Mouse (Mus musculus): ENCODE data around the gene BC052040. TPM values are rescaled to one million over a fixed set of nuclear protein-coding genes. Genes with fewer than 3 reads are reported as not detected.

Gene BC052040
- polyA plus RNA-seq, 1 experiment from 2014 or later: 22.3 TPM

DNA sequence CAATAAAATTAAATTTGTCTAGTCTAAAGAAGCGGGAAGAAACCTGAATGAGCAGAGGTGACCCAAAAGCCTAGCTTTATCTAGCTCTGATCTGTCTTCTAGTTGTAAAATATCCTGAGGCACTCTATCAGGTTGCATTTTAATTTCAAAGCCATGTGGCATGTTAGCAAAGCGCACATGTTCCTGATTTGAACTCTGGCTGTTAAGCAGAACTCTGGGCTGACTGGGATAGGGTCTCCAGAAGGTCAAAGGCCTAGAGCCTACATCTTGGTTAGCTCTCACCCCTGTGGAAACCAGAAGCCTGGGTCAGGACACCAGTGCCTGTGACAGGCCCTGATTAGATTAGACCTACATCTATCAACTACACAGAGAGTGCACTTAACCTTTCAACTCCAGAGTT is 156.4 kb downstream of the BC052040 start:
- no peaks in the 10 kb centered on the region for H3K9me3 ChIP-seq (ENCODE audit: control insufficient read depth, low read length)
- no peak for DNase-seq (ENCODE audit: low spot score)
- no peak overlapping the region for H3K9ac ChIP-seq (ENCODE audit: low read length)
- no peak overlapping the region for H3K27ac ChIP-seq (ENCODE audit: low read depth, low read length)
- no peaks in the 10 kb centered on the region for H3K27me3 ChIP-seq (ENCODE audit: control insufficient read depth, insufficient read depth, low read length)
- no peak overlapping the region for H3K4me2 ChIP-seq (ENCODE audit: low read depth, low read length, severe bottlenecking)
- no peaks in the 10 kb centered on the region for H3K4me1 ChIP-seq (replicated peaks; ENCODE audit: control insufficient read depth, insufficient read depth, low read length)
- WGBS: 83% methylated on average over 2 of the region's 2 CpGs
- no peaks in the 10 kb centered on the region for H3K36me3 ChIP-seq (ENCODE audit: control insufficient read depth, insufficient read depth, low read length)
- ATAC-seq (replicated peaks; ENCODE audit: low FRiP score): no peak
- H3K4me3 ChIP-seq (ENCODE audit: low read depth, low read length): no peak overlapping the region

DNA sequence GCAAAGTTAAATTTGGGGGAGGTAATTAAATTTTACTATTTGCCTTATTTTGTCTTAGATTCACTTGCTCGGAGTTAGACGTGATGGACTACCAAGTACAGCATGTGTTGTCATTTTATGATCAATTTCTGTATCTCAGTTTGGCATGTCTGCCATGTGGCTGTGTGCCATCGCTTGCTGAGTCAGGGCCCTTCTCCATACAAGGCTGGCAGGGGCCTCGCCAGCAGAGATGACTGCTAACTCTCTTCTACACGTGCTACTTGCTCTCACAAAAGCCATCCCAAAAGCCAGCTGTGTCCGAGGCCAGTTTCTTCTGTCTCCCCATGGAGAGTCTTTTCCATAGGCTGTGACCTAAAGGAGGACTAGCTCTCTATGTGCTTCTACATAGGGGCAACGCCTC is 160.5 kb downstream of the BC052040 start:
- Histone ChIP-seq H3K27me3 (ENCODE audit: control insufficient read depth, insufficient read depth, low read length) (no peaks in the 10 kb centered on the region), H3K9me3 (ENCODE audit: control insufficient read depth, low read length) (no peaks in the 10 kb centered on the region), H3K27ac (ENCODE audit: low read depth, low read length) (no peak overlapping the region), H3K9ac (ENCODE audit: low read length) (no peak overlapping the region), H3K4me1 (replicated peaks; ENCODE audit: control insufficient read depth, insufficient read depth, low read length) (no peaks in the 10 kb centered on the region), H3K36me3 (ENCODE audit: control insufficient read depth, insufficient read depth, low read length) (no peaks in the 10 kb centered on the region), H3K4me2 (ENCODE audit: low read depth, low read length, severe bottlenecking) (no peak overlapping the region), H3K4me3 (ENCODE audit: low read depth, low read length) (no peak overlapping the region)
- DNase-seq (ENCODE audit: low spot score) (no peak), ATAC-seq (replicated peaks; ENCODE audit: low FRiP score) (no peak)
- 87% methylated on average over 7 of the region's 7 CpGs for WGBS

DNA sequence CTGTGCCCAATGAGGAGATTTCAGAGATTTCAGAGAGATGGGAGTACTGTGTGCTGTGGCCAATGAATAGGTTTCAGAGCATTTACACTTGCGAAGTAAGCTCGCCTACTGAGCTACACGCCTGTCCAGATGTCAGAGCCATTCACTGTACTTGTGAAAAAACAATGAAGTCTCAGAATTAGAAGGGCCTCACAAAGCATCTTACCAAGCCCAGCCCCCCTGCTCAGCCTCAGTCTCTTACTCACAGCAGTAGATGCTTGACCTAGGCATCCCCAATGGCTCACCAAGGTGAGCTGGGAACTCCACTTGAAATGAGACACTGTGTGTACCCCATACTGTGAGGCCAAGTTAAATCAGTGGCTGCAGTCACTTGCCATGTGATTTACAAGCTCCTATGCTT is 166.1 kb downstream of the BC052040 start:
- no peak overlapping the region for H3K27ac ChIP-seq (ENCODE audit: low read depth, low read length)
- ATAC-seq (replicated peaks; ENCODE audit: low FRiP score) (0 out of 2 replicates have a peak, but pooled peaks have one; percentile 33), DNase-seq (ENCODE audit: low spot score) (no peak)
- no peak overlapping the region for H3K4me2 ChIP-seq (ENCODE audit: low read depth, low read length, severe bottlenecking)
- no peaks in the 10 kb centered on the region for H3K9me3 ChIP-seq (ENCODE audit: control insufficient read depth, low read length)
- 75% methylated on average over 3 of the region's 3 CpGs for whole genome bisulfite sequencing
- H3K9ac ChIP-seq (ENCODE audit: low read length): no peak overlapping the region
- H3K4me3 ChIP-seq (ENCODE audit: low read depth, low read length): no peak overlapping the region
- no peaks in the 10 kb centered on the region for H3K36me3 ChIP-seq (ENCODE audit: control insufficient read depth, insufficient read depth, low read length)
- H3K27me3 ChIP-seq (ENCODE audit: control insufficient read depth, insufficient read depth, low read length): no peaks in the 10 kb centered on the region
- H3K4me1 ChIP-seq (replicated peaks; ENCODE audit: control insufficient read depth, insufficient read depth, low read length): no peaks in the 10 kb centered on the region

DNA sequence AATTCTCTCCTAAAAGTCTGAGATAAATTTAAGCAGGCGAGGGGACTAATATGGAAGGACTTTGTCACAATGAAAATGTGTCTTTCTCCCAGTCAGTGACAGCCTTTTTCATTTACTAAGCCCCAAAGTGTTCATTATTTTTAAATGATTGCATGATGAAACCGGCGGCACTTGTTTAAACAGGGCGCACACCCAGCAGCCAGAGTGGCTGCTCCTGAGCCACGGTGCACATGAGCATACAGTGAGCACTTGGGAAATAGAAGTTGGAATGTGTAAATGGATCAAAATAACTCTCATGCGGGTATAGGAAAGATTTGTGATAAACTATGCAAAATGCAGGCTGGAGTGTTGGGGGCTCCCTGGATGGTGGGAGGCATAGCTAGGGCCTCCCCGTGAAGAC is 169.7 kb downstream of the BC052040 start:
- Histone ChIP-seq H3K4me3 (ENCODE audit: low read depth, low read length) (no peak overlapping the region), H3K4me2 (ENCODE audit: low read depth, low read length, severe bottlenecking) (no peak overlapping the region), H3K9ac (ENCODE audit: low read length) (no peak overlapping the region), H3K4me1 (replicated peaks; ENCODE audit: control insufficient read depth, insufficient read depth, low read length) (no peaks in the 10 kb centered on the region), H3K36me3 (ENCODE audit: control insufficient read depth, insufficient read depth, low read length) (no peaks in the 10 kb centered on the region), H3K27ac (ENCODE audit: low read depth, low read length) (no peak overlapping the region), H3K27me3 (ENCODE audit: control insufficient read depth, insufficient read depth, low read length) (no peaks in the 10 kb centered on the region), H3K9me3 (ENCODE audit: control insufficient read depth, low read length) (no peaks in the 10 kb centered on the region)
- ATAC-seq (replicated peaks; ENCODE audit: low FRiP score) (no peak), DNase-seq (ENCODE audit: low spot score) (no peak)
- 89% methylated on average over 7 of the region's 7 CpGs for WGBS

DNA sequence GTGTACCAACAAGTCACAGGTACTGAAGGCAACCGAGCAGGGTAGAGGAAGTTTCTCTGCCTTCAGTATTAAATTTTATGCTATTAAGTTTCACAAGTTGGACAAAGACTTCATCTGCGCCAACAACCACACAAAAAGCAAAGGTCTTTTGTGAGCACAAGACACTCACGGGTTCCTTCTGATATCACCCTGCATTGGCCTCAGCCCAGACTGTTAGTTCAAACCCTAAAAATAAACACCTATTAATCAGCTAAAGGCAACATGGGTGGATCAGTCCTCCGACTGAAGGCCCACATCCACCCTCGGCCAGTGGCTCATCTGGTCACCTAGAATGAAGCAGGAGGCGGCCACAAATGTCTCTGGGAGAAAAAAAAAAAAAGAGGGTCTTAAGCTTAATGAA is 176.2 kb downstream of the BC052040 start:
- no peaks in the 10 kb centered on the region for H3K27me3 ChIP-seq (ENCODE audit: control insufficient read depth, insufficient read depth, low read length)
- no peaks in the 10 kb centered on the region for H3K4me1 ChIP-seq (replicated peaks; ENCODE audit: control insufficient read depth, insufficient read depth, low read length)
- no peak for DNase-seq (ENCODE audit: low spot score)
- H3K9me3 ChIP-seq (ENCODE audit: control insufficient read depth, low read length): no peaks in the 10 kb centered on the region
- H3K4me3 ChIP-seq (ENCODE audit: low read depth, low read length): no peak overlapping the region
- no peak overlapping the region for H3K4me2 ChIP-seq (ENCODE audit: low read depth, low read length, severe bottlenecking)
- ATAC-seq (replicated peaks; ENCODE audit: low FRiP score): no peak
- no peak overlapping the region for H3K9ac ChIP-seq (ENCODE audit: low read length)
- WGBS: 70% methylated on average over 6 of the region's 6 CpGs
- no peak overlapping the region for H3K27ac ChIP-seq (ENCODE audit: low read depth, low read length)
- no peaks in the 10 kb centered on the region for H3K36me3 ChIP-seq (ENCODE audit: control insufficient read depth, insufficient read depth, low read length)

DNA sequence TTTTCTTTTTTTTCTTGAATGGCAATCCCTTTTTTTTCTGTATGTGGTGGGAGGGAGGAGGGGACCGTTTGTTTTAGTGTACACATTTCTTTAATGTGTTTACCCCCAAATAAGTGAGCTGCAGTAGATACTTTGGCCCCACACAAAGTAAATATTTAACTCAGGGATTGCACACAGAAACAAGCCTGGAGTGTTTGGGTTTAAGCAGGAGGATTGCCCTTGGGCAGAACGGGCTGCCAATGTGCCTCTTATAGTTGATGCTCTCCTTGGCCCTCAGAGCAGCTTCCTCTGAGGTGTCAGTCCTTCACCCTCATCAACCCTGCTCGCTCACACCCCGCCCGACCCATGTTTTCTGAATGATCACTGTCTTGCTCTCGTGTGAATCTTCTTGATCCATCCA is 177.0 kb downstream of the BC052040 start:
- H3K27me3 ChIP-seq (ENCODE audit: control insufficient read depth, insufficient read depth, low read length): no peaks in the 10 kb centered on the region
- DNase-seq (ENCODE audit: low spot score) (no peak), ATAC-seq (replicated peaks; ENCODE audit: low FRiP score) (no peak)
- no peaks in the 10 kb centered on the region for H3K36me3 ChIP-seq (ENCODE audit: control insufficient read depth, insufficient read depth, low read length)
- H3K4me3 ChIP-seq (ENCODE audit: low read depth, low read length): no peak overlapping the region
- H3K4me1 ChIP-seq (replicated peaks; ENCODE audit: control insufficient read depth, insufficient read depth, low read length): no peaks in the 10 kb centered on the region
- no peaks in the 10 kb centered on the region for H3K9me3 ChIP-seq (ENCODE audit: control insufficient read depth, low read length)
- 83% methylated on average over 6 of the region's 6 CpGs for WGBS
- no peak overlapping the region for H3K4me2 ChIP-seq (ENCODE audit: low read depth, low read length, severe bottlenecking)
- no peak overlapping the region for H3K27ac ChIP-seq (ENCODE audit: low read depth, low read length)
- H3K9ac ChIP-seq (ENCODE audit: low read length): no peak overlapping the region

DNA sequence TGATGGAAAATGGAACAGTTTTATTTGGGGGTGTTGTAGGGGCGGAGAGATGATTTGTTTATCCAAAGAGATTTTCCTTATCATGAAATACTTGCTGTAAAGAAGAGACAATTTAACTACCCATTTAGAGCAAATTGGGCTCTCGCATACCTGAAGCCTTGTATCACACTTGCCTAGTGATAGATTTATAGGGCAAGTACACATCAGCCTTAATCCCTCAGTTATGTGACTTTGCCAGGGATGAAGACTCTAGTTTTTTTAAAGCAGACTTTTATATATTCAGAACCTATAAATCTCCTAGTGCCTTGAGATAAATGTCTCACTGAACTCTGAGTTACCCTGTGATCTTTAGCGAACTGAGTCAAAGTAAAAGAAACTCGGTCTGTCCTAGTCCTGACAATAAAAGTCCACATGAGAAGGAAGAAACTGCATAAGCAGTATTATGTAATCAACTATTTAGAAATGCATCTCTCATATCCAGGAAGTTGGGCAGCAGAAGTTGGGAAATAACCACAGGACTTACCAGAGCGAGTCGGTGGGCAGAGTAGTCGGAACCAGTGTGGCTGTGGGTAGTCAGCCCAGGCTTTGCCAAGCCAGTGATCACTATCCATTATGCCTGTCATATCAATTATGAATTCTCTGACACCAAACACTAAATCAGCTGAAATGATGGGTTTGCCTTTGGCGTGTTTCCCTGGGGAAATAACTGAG is 183.2 kb downstream of the BC052040 start:
- Histone ChIP-seq H3K4me1 (replicated peaks; ENCODE audit: control insufficient read depth, insufficient read depth, low read length) (no peaks in the 10 kb centered on the region), H3K36me3 (ENCODE audit: control insufficient read depth, insufficient read depth, low read length) (no peaks in the 10 kb centered on the region), H3K4me2 (ENCODE audit: low read depth, low read length, severe bottlenecking) (no peak overlapping the region), H3K9ac (ENCODE audit: low read length) (no peak overlapping the region), H3K4me3 (ENCODE audit: low read depth, low read length) (no peak overlapping the region), H3K27me3 (ENCODE audit: control insufficient read depth, insufficient read depth, low read length) (no peaks in the 10 kb centered on the region), H3K9me3 (ENCODE audit: control insufficient read depth, low read length) (no peaks in the 10 kb centered on the region), H3K27ac (ENCODE audit: low read depth, low read length) (no peak overlapping the region)
- WGBS: 93% methylated on average over 8 of the region's 8 CpGs
- no peak for ATAC-seq (replicated peaks; ENCODE audit: low FRiP score)
- no peak for DNase-seq (ENCODE audit: low spot score)

DNA sequence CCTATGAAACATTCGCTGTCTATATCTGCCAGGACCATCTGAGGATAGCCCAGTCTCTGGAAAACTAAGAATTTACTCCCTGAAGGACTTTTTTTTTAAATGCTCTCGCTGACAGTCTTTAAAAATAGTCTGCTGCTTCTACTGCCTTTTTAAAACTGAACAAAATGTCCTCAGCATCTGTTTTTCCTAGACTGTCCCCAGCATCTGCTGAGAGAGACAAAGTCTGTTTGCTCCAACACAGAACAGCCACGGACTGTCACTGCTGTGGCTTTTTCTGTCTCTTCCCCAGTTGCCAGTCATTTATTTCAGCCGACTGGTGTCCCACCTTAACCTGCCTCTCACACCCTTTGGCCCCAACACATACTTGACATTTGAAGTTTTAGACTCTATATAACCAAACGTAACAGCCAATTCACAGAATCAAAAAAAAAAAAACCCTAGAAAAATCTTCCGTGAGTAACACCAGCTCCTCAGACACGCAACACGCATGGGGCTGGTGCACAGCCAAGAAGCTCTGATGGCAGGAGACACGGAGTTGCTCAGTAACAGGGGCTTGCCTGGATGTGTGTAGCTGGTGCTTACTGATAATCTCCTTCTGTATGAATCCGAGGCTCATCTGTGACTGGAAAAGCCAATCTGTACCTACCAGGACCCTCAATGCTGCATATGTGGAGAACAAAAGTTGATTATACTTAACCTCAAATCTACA is 188.2 kb downstream of the BC052040 start:
- ATAC-seq (replicated peaks; ENCODE audit: low FRiP score): no peak
- H3K27ac ChIP-seq (ENCODE audit: low read depth, low read length): no peak overlapping the region
- H3K9me3 ChIP-seq (ENCODE audit: control insufficient read depth, low read length): no peaks in the 10 kb centered on the region
- H3K9ac ChIP-seq (ENCODE audit: low read length): no peak overlapping the region
- H3K4me1 ChIP-seq (replicated peaks; ENCODE audit: control insufficient read depth, insufficient read depth, low read length): no peaks in the 10 kb centered on the region
- no peaks in the 10 kb centered on the region for H3K27me3 ChIP-seq (ENCODE audit: control insufficient read depth, insufficient read depth, low read length)
- H3K4me3 ChIP-seq (ENCODE audit: low read depth, low read length): no peak overlapping the region
- H3K4me2 ChIP-seq (ENCODE audit: low read depth, low read length, severe bottlenecking): no peak overlapping the region
- no peak for DNase-seq (ENCODE audit: low spot score)
- no peaks in the 10 kb centered on the region for H3K36me3 ChIP-seq (ENCODE audit: control insufficient read depth, insufficient read depth, low read length)
- 92% methylated on average over 10 of the region's 10 CpGs for WGBS

DNA sequence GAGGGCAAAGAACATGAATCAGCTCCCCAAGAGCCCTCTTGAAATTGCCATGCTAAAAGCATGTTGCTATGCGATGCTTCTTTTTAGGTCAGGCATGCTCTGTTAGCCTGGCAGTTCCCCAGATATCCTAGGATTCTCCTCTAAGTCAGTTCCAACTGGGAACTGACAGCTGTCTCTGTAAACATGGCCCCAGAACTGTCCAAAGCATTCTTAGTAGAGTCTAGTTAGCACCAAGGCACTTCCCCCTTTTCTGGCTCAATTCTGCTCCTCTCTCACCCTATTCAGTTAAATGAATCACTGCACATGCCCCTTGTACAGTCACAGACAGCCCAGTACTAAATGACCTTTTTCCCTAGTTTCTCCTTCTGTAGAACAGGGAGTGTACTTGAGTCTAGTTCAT is 191.2 kb downstream of the BC052040 start:
- H3K4me2 ChIP-seq (ENCODE audit: low read depth, low read length, severe bottlenecking): no peak overlapping the region
- DNase-seq (ENCODE audit: low spot score): no peak
- no peak overlapping the region for H3K27ac ChIP-seq (ENCODE audit: low read depth, low read length)
- no peak for ATAC-seq (replicated peaks; ENCODE audit: low FRiP score)
- H3K4me3 ChIP-seq (ENCODE audit: low read depth, low read length): no peak overlapping the region
- 95% methylated on average over 1 of the region's 1 CpGs for WGBS
- H3K9ac ChIP-seq (ENCODE audit: low read length): no peak overlapping the region
- H3K36me3 ChIP-seq (ENCODE audit: control insufficient read depth, insufficient read depth, low read length): no peaks in the 10 kb centered on the region
- H3K27me3 ChIP-seq (ENCODE audit: control insufficient read depth, insufficient read depth, low read length): no peaks in the 10 kb centered on the region
- no peaks in the 10 kb centered on the region for H3K9me3 ChIP-seq (ENCODE audit: control insufficient read depth, low read length)
- H3K4me1 ChIP-seq (replicated peaks; ENCODE audit: control insufficient read depth, insufficient read depth, low read length): no peaks in the 10 kb centered on the region
